Mouse (Mus musculus) adrenal gland, adult (tissue): ENCODE data around the gene Slc22a3.

Source experiments
- DNase-seq, 2 experiments: peaks; one replicate each; pipeline ENCODE4 v3.0.0; 2022 to 2023; ENCODE audit warnings: low spot score in 1 of 2; ENCODE audit not compliant: inconsistent age in 2 of 2

Slc22a3 gene

DNA sequence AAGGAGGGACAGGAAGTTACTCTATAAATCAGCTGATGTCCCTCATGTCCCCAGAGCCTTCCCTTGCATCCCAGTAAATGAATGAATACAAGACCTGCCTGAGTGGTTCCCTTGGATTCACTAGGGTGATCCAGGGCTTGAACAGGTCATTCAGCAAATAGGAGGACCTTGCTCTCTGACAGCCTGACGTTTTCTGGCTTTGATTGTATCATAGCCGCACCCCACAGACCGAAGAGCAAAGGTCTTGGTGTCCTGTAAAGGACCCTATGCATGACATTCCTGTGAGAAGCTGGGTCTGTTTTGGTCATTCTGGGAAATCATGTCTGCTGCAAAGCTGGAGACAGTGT lies 94.6 kb downstream of the Slc22a3 start:
- DNase-seq = no peak

DNA sequence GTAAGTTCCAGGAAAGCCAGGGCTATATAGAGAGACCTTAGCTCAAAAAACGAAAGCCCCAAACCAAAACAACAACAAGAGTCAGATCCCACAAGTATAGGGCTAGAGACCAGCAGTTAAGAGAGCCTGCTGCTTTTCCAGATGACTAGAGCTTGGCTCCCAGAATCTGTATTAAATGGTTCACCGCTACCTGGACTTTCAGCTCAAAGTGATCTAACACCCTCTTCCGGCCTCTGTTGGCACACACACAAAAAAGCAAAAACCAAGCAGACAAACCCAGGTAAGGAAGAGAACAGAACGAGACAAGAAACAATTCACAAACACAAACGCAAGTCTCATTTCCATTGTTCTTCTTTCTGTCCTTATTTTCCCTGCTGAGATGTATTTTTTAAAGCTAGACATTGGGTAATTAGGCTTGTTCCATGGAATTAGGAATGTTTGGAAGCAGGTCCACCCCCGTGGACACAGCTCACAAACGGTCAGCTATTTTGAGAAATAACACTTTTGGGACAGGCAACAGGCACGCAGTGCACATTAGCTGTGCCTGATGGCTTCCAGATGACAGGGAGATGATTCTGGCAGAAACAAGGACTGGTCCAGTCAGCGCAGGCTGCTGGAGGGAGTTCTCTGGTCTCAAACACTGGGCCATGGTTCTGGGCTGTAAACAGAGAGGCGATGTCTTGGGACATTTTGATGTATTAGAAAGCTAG lies 95.2 kb downstream of the Slc22a3 start:
- no peak for DNase-seq

DNA sequence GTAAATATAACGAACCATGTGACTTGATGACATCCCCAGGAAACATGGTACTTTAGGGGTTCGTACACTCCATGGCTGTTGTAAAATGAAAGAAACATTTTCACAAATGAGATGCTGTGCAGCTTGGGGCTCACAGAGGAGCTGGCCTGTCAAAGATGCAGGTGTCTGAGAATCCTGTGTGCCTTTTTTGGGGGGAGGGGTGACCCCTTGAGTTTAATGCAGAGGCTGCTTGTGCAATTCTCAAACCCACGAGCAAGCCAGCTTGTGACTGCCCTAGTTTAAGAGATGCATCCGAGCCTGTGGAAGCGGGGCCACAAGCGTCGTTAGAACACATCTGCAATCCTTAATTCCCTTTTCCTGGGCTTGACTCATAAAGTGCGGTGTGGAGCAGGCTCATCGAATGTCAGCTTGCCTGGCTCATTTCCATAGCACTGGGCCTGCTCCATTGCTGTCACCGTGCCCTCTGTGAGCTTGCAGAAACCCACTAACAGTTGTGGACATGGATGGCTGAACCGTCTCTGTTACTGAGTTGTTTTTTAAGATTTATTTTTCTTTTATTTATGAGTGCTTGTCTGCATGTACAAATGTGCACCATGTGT lies 98.1 kb downstream of the Slc22a3 start:
- no peak for DNase-seq

DNA sequence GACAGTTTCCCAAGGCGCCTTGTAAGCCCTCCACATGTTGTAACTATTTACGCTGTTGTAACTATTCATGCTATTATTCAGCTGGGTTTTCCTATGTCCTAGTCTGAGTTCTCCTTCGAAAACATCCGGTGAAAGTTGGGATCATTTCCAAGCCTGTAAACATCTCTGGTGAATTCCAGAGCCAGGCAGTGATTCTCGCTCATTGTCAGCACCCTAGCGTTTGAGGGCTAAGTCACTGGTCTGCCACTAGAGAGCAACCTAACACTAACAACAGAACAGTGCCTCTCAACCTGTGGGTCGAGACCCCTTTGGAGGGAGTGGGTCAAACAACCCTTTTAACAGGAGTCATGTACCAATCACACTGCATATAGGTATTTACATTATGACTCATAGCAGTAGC lies 104.1 kb downstream of the Slc22a3 start:
- no peak for DNase-seq

DNA sequence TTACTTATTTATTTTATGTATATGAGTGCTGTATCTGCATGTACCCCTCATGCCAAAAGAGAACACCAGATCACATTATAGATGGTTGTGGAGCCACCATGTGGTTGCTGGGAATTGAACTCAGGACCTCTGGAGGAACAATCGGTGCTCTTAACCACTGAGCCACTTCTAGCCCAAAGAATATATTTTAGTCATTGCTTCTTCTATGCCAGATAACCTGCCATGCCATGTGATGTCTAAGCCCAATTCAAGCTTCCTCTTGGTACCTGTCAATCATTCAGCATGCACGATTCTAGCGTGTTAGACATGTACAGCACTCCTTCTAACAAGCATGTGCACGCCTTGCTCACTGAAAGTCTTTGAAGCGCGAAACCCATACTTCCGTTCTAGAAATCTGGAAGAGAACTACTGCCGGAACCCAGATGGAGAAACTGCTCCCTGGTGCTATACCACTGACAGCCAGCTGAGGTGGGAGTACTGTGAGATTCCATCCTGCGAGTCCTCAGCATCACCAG lies 111.3 kb downstream of the Slc22a3 start:
- DNase-seq = no peak

DNA sequence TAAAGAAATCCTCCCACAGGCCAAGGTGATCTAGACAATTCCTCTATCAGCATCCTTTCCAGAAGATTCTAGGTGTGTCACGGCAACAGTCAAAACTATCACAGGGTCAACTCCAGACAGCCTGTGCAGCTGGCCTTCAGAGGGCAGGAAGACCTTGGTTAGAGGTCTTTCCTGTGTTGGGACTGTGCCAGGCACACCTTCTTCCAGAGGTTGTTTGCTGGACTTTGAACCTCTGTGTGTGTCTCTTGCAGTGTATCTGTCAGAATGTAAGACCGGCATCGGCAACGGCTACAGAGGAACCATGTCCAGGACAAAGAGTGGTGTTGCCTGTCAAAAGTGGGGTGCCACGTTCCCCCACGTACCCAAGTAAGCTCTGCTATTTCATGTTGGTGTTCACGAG lies 119.3 kb downstream of the Slc22a3 start:
- DNase-seq = no peak

DNA sequence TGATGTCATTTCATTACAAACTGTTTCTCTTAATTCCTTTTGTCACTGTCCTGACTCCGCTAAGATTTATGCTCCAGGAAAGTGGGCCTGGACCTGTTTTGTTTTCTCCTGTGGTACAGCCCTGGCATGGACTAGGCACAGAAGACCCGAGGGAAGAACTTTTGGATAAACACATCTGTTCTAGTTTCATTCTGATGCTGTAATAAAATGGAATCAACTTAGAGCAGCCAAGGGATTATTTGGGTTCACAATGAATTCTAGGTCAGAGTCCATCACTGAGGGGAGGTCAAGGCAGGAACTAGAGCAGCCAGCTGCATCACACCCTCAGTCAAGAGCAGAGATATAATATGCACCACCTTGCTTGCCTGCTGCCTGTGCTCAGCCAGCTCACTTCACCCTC lies 119.7 kb downstream of the Slc22a3 start:
- DNase-seq = no peak

DNA sequence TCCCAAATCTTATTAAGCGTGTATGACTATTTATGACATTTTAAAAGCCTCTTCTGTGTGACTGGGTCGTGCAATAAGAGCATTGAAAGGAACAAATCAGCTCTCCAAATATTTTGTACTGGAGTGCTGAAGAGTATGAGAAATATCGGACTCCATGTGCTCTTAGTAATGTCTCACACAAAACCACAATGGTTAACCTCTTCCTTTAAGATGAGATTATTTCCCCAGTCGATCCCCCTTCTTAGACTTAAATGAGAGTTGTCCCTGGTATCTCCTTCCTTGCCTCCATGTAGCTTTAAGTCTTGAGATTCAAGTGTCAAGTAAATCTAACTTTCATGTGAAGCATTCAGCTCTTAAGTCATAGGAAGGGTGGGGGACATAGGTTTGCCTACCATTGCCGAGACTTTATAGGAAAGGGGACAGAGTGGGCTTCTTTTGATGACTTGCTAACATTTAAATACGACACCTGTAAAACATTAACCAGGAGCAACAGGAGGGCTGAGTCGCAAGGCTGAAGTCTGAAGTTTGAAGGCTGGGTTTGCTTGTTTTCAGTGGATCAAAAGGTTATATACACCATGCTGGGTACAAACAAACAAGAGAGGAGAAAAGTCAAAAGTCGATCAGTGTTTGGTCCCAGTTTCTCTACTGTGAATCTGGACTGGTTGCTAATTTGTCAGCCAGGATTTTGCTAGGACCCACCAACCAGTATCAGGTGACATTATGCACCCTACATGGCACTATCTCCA lies 122.3 kb downstream of the Slc22a3 start:
- no peak for DNase-seq

DNA sequence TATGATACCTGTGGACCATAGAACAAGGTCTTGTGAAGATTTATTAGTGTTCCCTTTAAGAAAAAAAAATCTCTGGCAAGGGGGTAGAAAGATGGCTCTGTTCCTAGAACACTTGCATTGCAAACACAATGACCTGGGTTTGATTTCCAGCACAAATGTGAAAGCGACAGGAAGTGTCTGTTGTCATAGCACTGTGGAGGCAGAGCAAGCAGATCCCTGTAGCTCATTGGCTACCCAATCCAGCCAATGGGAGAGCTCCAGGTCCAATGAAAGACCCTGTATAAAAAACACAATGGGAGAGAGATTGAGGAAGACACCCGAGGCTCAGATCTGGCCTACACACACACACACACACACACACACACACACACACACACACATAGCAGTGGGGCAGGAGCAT lies 125.0 kb downstream of the Slc22a3 start:
- no peak for DNase-seq

DNA sequence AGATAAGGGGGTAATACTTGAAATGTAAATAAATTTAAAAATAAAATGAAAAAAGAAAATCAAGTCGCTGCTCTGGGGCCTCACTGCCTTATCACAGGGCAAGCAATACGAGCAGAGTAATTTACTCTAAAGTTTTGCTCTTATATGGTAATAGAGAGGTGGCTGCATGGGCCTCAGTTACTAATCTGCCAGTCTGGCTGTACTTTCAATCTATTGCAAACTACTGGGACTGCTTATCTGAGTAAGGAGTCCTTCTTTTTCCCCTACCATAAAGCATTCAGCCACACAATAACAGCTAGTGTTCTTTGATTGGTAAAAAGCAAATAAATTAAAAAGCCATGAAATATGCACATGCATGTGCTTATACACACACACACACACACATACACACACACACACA lies 125.9 kb downstream of the Slc22a3 start:
- DNase-seq = no peak

DNA sequence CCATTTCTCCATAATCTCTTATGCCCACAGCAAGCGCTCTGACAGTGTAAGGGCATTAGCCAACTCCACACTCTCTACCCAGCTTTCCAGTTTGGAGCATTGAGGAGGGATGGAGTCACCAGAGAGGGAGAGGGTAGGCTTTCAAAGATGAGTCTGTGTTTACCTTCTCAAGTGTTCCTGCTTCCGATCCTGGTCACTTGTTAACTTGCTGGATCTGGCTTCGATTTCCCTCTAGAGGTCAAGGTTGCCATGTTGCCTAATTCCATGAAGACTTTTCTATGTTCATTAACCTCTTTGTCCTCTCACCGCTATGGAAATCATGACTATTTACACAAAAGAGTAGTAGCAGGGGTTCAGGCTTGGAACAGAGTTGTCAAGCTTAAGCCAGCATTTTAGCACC lies 127.2 kb downstream of the Slc22a3 start:
- DNase-seq = no peak

DNA sequence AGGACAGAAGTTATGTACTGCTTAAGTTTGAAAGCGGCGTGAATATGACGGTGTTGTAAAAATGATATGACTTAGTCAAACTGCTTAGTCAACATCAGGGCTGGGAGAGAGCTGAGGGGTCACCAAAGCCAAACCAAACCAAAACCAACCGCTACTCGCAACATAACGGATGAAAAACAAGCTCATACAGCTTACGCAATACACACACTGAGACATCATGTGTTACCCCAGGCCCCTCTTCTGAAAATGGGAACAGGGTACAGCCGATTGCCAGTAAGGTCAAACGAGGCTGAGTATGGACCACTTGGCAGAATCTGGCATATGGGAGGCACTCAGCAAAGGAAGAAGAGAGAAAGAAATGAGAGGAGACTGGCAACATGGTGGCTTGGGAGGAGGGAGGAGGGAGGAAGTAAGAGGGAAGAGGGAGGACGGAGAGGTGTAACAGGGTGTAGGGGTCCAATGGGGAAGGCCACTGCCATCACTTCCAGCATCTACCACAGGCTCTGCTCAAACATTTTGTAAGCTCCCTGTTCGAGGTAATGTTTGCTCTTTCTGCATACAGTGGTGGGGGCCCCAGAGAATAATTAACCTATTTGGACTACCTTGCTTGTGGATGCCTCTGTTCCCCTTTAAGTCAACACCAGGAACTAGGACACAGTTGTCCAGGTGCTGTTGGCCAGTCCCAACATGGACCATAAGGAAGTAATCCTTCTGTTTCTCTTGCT lies 129.4 kb downstream of the Slc22a3 start, which contains the start of gene Plg:
Plg (plus strand) TSS at position 628 of the 725 bp plus-strand sequence.
- DNase-seq = no peak

DNA sequence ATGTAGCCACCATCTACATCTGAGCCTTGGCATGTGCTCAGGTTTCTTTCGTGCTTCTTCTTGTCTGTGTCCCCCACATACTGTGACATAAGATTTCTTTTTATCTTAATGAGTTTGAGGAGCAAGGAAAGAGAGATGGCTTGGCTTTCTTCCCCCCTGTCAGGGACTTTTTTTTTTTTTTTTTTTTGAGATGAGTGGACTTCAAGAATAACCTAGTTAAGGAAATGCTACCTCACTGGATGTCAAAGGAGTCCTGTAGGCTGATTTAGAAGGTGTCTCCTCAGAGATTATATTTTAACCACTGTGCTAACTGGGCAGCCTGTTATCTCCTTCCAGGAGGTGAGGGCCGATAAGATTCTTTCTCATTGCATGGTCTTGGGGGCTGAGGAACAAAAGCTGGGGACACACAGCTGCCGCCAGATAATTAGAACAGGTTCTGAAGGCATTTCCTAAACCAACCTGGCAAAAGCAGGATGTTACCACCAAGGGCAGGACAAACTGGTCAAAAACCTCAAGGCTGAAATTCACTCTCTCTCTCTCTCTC lies 133.8 kb downstream of the Slc22a3 start:
- DNase-seq = no peak

DNA sequence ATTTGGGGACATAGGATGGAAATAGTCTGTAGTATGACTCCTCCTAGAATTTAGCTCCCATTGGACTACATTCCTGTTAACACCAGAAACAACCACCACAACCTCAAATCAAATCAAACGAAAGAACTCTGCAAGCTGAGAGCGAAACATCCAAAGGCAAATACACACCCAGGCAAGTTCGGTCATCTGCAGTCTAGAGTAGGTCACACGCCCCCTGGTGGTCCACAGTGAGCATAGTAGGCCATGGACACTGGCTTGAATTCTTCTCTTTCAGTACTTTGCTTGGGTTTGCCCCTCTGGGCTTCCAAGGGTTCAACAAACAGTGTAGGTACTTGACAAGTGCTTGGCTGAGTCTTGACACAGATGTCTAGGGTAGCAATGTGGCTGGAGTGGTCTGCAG lies 135.5 kb downstream of the Slc22a3 start:
- peak; percentile 65 to 86 for DNase-seq

DNA sequence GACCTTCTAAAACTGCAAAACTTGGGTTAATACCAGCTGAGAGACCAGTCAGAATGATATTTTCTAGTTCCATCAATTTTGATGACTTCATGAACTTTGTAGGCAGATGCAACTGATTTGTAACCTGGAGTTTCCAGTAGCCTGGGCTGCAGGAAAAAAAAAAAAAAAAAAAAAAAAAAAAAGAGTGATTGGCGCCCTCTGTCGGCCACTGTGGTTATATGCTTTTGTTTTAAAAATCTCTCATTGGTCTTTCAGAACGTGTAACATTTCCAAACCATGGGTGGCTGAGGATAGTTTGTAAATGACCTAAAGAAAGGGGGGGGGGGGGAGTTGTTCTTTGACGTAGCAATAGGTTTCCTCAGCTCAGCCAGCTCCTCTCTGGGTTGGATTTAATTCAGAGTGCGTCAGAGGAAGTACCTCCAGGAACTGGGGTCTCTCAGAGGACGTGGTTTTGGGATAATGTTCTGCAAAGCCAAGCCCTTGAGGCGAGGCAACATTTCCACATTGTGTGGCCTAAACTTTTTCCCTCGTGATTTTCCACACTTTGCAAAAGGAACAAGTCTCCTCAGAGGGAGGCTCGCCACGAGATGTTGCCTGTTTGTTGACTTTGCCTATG lies 136.1 kb downstream of the Slc22a3 start:
- DNase-seq = no peak

DNA sequence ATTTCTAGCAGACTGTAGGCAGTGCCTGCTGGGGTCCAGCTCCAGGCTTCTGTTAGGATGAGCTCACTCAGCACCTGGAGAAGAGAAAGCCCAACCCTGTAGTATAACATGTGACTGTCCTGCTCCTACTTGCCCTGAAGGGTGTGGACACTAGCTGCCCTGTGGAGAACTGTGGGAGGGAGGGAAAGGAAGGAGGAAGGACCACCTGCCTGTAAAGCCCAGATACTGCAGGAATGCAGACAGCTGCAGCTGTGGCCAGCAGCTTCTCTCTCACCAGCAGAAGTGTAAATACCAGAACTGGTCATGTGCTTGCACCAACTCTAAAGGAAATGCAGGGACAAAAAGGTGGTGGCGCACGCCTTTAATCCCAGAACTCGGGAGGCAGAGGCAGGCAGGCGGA lies 137.2 kb downstream of the Slc22a3 start:
- DNase-seq = no peak

DNA sequence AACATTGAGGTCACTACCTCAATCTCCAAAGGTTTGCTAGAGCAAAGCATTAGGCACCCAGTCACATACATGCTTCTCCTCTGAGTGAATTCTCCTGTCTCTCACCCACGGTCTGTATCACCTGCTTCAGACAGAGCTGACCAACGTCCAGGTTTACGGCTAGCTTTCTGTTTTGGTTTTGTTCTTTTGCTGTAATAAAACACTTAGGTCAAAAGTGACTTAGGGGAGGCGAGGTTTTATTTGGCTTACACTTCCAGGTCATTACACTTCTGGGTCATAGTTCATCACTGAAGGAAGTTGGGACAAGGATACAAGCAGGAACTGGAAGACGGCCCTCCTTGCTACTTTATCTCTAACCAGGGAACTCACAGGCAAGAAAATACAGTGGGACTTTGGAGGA lies 138.1 kb downstream of the Slc22a3 start:
- no peak for DNase-seq
